Mouse (Mus musculus) right cerebral cortex, adult 18-20 months (tissue): ENCODE measurements around the gene Twist2.
A peak's percentile ranks its signal among the peaks of the same experiment; 100 is the strongest.

Source experiments
- DNase-seq: peaks from one replicate; pipeline ENCODE4 v3.0.0; 2022; ENCODE audit warnings: mixed read lengths

The Twist2 gene

GRCm38 (mm10) chr1:91800967-91801843 lies at the start of gene Twist2:
Gene Twist2, plus strand, starts transcription at chr1:91801461.
- peak; percentile 41 for DNase-seq

- DNase-seq = no peak
These were observed 48.3 kb upstream of the Twist2 start for GRCm38 (mm10) chr1:91752931-91753330.

- DNase-seq = peak; percentile 62
These were observed 46.2 kb upstream of the Twist2 start for GRCm38 (mm10) chr1:91755102-91755501.

GRCm38 (mm10) chr1:91757292-91757691 lies 44.0 kb upstream of the Twist2 start:
- no peak for DNase-seq

GRCm38 (mm10) chr1:91758143-91758542 lies 43.1 kb upstream of the Twist2 start:
- DNase-seq = no peak

GRCm38 (mm10) chr1:91758600-91759515 lies 42.4 kb upstream of the Twist2 start:
- no peak for DNase-seq

GRCm38 (mm10) chr1:91760140-91760986 lies 40.9 kb upstream of the Twist2 start:
- no peak for DNase-seq

GRCm38 (mm10) chr1:91762528-91763091 lies 38.7 kb upstream of the Twist2 start:
- DNase-seq = no peak

GRCm38 (mm10) chr1:91770221-91770624 lies 31.0 kb upstream of the Twist2 start:
- DNase-seq = no peak

- no peak for DNase-seq
These were observed 30.6 kb upstream of the Twist2 start for GRCm38 (mm10) chr1:91770676-91771075.

- DNase-seq = no peak
These were observed 24.3 kb upstream of the Twist2 start for GRCm38 (mm10) chr1:91776928-91777327.

- no peak for DNase-seq
These were observed 21.4 kb upstream of the Twist2 start for GRCm38 (mm10) chr1:91779819-91780218.

- no peak for DNase-seq
These were observed 20.1 kb upstream of the Twist2 start for GRCm38 (mm10) chr1:91781182-91781581.

GRCm38 (mm10) chr1:91784162-91784561 lies 17.1 kb upstream of the Twist2 start:
- DNase-seq = no peak

- DNase-seq = no peak
These were observed 1.9 kb upstream of the Twist2 start for GRCm38 (mm10) chr1:91799323-91799722.

- DNase-seq = no peak
These were observed 913 bp upstream of the Twist2 start for GRCm38 (mm10) chr1:91800348-91800747.

- DNase-seq = peak; percentile 34
These were observed 644 bp downstream of the Twist2 start for GRCm38 (mm10) chr1:91801844-91802366.

- DNase-seq = no peak
These were observed 1.3 kb downstream of the Twist2 start for GRCm38 (mm10) chr1:91802406-91803121.

- DNase-seq = no peak
These were observed 2.2 kb downstream of the Twist2 start for GRCm38 (mm10) chr1:91803416-91803815.

GRCm38 (mm10) chr1:91816067-91816466 lies 14.8 kb downstream of the Twist2 start:
- DNase-seq = no peak

GRCm38 (mm10) chr1:91816571-91816970 lies 15.3 kb downstream of the Twist2 start:
- no peak for DNase-seq
